Mouse (Mus musculus) kidney, adult 2 months (tissue): ENCODE measurements at regions not wholly inside any gene's neighbourhood (a gene's known extent, or its start where the extent isn't known, plus 50 kb on each side); places are given as distances from the start of the nearest gene placed in this dataset.

Experiments
- DNase-seq: peaks from one replicate; pipeline ENCODE4 v3.0.0; 2021
- H3K27ac ChIP-seq: fragments of 200-500 bp; 2 replicates; pipeline ENCODE4 v1.5.1; 2012; ENCODE audit warnings: low read depth, low read length, control low read depth, inconsistent platforms; ENCODE audit not compliant: insufficient read depth
- H3K27me3 ChIP-seq: fragments of 200-500 bp; replicated peaks from 2 replicates; pipeline ENCODE4 v1.6.1; 2012; ENCODE audit warnings: mild to moderate bottlenecking, moderate library complexity, low read length, inconsistent platforms; ENCODE audit not compliant: control insufficient read depth, insufficient read depth
- H3K36me3 ChIP-seq: fragments of 200-500 bp; 2 replicates; pipeline ENCODE4 v1.6.1; 2012; ENCODE audit warnings: mild to moderate bottlenecking, moderate library complexity, low read length, inconsistent platforms; ENCODE audit not compliant: control insufficient read depth, insufficient read depth
- H3K4me1 ChIP-seq: fragments of 200-500 bp; 2 replicates; pipeline ENCODE4 v1.6.1; 2011; ENCODE audit warnings: low read length; ENCODE audit not compliant: control insufficient read depth, insufficient read depth
- H3K4me3 ChIP-seq: fragments of 200-500 bp; 2 replicates; pipeline ENCODE4 v1.5.1; 2011; ENCODE audit warnings: mild to moderate bottlenecking, low read depth, low read length, control low read depth; ENCODE audit not compliant: insufficient read depth
- CTCF ChIP-seq: fragments of 200-500 bp; conservative IDR thresholded peaks from 2 replicates; pipeline ENCODE4 v1.5.1; 2011; ENCODE audit warnings: low read depth, mild to moderate bottlenecking, control low read depth, low read length, moderate library complexity, mixed read lengths; ENCODE audit not compliant: insufficient read depth, insufficient read length
- POLR2A ChIP-seq: fragments of 200-500 bp; IDR thresholded peaks from one replicate; pipeline ENCODE4 v1.6.1; 2011; ENCODE audit warnings: low read depth, low read length, control low read depth
- WGBS: fragments of 180-500 bp; shearing (Covaris S2); methylation state at CpG from one replicate; pipeline ENCODE4 v1.1.7; 2018; 5-methylcytosine and 5-hydroxymethylcytosine counted together

GRCm38 (mm10) chr3:38139387-38139786 lies 345.3 kb downstream of the Ankrd50 start:
- Histone ChIP-seq H3K4me1 (peaks cover 10% of the 10 kb centered on the region), H3K27ac (no peak overlapping the region), H3K36me3 (no peaks in the 10 kb centered on the region), H3K27me3 (no peaks in the 10 kb centered on the region), H3K4me3 (no peak overlapping the region)
- 96% methylated on average over 4 of the region's 4 CpGs for WGBS
- no peak for DNase-seq
- TF ChIP-seq POLR2A, result no peak

DNA sequence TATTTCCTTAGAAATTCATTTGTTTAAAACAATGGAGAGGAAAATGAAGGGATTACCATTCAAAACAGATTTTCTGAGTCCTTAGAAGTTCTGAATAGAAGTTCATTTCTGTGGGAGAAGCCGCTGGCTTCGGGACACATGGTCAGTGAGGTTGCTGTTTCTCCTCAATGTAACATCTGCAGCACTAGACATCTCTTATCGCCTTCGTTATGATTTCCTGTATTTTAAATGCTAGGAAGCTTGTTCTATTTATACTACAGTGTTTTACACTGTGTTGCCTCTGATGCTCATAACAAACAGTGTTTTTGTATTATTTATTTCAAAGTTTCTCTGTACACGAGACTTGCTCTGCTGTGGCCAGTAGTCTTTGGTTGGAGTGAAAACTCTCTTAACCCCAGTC lies 346.6 kb downstream of the Ankrd50 start:
- TF ChIP-seq POLR2A, result no peak
- TF ChIP-seq CTCF, result no peak
- Histone ChIP-seq H3K36me3 (no peaks in the 10 kb centered on the region), H3K27ac (no peak overlapping the region), H3K4me1 (peaks cover 6% of the 10 kb centered on the region), H3K4me3 (no peak overlapping the region), H3K27me3 (no peaks in the 10 kb centered on the region)
- 68% methylated on average over 5 of the region's 5 CpGs for WGBS
- DNase-seq, result no peak

DNA sequence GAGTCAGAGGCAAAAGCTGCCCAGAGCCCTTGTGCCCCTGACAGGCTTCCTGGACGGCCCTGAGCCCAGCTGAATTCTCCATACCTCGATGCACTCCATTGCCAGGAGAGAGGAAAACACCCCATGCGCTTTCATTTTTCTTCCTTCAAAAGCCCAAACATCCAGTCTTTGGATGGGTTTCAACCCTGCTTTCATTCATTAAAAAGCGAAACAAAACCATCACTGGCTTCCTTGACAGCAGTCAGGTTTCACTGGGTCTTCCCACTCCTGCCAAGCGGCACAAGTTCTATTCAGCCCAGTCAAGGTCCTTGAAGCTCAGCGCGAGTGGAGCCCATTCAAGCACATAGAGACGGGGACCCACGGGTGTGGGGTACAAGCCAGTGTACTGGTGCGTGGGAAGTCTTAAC lies 348.8 kb downstream of the Ankrd50 start:
- Histone ChIP-seq H3K27ac (peak overlapping the region; percentile 67; the same call in 1 of the 2 replicates), H3K27me3 (no peaks in the 10 kb centered on the region), H3K4me1 (peaks cover 4% of the 10 kb centered on the region), H3K4me3 (no peak overlapping the region), H3K36me3 (no peaks in the 10 kb centered on the region)
- peak; percentile 51 for DNase-seq
- WGBS, result 22% methylated on average over 10 of the region's 10 CpGs
- TF ChIP-seq CTCF (no peak), POLR2A (no peak)

DNA sequence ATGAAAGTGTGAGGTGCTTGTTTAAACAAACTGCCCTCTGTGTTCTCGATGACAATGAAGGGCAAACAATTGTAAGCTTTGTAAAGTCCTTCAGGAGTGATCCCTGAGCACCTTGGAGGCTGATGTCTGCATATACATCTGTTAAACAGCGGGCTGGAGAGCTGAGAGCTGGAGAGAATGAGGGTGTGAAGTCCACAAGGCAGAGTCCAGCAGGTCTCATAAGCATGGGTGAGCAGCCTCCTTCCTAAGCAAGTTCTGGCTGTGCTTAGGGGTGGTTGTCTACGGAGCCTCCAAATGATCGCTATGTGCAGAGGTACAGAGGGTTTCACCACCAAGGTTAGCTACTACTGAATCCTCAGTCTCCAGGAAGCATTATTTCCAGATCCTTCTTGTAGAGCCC lies 350.2 kb downstream of the Ankrd50 start:
- no peaks in the 10 kb centered on the region for H3K36me3 ChIP-seq
- H3K27ac ChIP-seq, result no peak overlapping the region
- H3K4me3 ChIP-seq, result no peak overlapping the region
- H3K27me3 ChIP-seq, result no peaks in the 10 kb centered on the region
- DNase-seq, result peak; percentile 60
- H3K4me1 ChIP-seq, result peaks cover 6% of the 10 kb centered on the region
- WGBS, result 76% methylated on average over 4 of the region's 4 CpGs
- no peak for TF ChIP-seq POLR2A
- no peak for TF ChIP-seq CTCF

DNA sequence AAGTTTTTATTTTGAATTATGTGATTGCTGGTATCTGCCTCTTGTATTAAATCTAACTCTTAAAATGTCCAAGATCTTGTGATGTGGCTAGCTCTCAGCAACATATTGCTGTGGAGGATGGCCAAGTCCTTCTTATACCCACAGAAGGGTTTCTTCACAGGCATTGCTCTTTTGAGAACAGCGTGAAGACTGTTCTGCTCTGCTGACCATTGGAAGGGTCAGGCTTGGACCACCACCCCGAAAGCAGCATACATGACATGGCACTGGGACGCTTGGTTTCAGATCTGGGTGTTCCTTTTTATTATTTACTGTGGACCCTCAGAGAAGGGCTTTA lies 352.8 kb downstream of the Ankrd50 start:
- 78% methylated on average over 3 of the region's 3 CpGs for WGBS
- H3K4me1 ChIP-seq, result peaks cover 13% of the 10 kb centered on the region
- no peaks in the 10 kb centered on the region for H3K36me3 ChIP-seq
- H3K4me3 ChIP-seq, result no peak overlapping the region
- peak overlapping the region; percentile 34; the same call in 1 of the 2 replicates for H3K27ac ChIP-seq
- TF ChIP-seq POLR2A (no peak), CTCF (no peak)
- H3K27me3 ChIP-seq, result no peaks in the 10 kb centered on the region
- no peak for DNase-seq

DNA sequence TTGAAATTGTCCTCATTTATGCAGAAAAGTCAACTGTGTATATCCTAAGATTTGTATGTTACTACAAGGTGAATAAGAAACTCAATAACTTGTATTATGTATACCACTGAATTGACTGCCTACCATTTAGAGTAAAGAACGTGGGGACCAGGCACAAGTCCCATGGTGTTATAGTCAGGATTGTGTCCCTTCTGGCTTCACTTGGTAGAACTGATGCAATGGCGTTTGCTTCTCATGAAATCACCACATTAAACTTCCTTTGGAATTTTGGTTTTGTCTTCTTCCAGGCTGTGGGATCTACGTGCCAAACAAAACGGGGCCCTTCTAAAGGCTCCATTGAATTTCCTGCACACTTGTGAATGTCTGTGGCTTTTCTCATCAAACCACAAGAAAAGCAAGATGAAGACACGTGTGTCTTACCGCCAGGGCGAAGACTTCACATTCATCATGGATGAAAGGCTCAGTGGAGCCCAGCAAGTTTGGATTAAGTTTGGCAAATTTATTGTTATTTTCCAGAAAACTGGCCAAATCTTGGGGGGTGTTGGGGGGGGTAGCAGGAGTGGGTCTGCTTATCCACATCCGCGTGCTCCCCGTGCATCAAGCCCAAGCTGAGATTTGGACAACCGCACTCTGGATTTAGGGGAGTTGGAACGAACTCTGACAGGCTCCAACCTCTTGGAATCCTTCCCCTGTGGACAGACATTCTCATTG lies 353.3 kb downstream of the Ankrd50 start:
- 81% methylated on average over 12 of the region's 12 CpGs for WGBS
- H3K36me3 ChIP-seq, result no peaks in the 10 kb centered on the region
- peak; percentile 63 for DNase-seq
- no peaks in the 10 kb centered on the region for H3K27me3 ChIP-seq
- no peak overlapping the region for H3K4me3 ChIP-seq
- TF ChIP-seq POLR2A, result no peak
- TF ChIP-seq CTCF, result no peak
- H3K27ac ChIP-seq, result peak overlapping the region; percentile 54; the same call in 1 of the 2 replicates
- peaks cover 13% of the 10 kb centered on the region for H3K4me1 ChIP-seq

DNA sequence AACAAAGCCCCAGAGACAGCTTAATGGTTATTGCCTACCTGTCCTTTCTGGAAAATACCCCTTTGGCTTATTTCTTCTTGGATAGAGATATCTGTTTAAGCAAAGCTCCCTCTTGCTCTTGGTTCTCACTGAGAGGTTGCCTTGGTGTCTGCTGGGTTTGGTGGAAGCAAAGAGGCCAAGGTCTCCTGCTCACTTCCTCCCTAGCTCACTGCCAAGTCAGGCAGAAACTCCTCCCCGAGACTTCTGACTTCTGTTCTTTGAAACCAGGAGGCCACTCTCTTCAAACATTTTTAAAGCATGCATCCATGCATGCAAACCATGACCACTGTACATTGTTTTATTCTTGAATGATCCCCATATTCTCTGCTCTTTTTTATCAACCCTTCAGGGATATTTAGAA lies 354.6 kb downstream of the Ankrd50 start:
- DNase-seq, result peak; percentile 74
- Histone ChIP-seq H3K4me1 (peaks cover 10% of the 10 kb centered on the region), H3K27ac (0 out of 2 replicates have a peak overlapping the region, but pooled peaks have one; percentile 48), H3K4me3 (no peak overlapping the region), H3K27me3 (no peaks in the 10 kb centered on the region), H3K36me3 (no peaks in the 10 kb centered on the region)
- WGBS, result 13% methylated on average over 1 of the region's 1 CpGs
- no peak for TF ChIP-seq CTCF
- TF ChIP-seq POLR2A, result no peak

DNA sequence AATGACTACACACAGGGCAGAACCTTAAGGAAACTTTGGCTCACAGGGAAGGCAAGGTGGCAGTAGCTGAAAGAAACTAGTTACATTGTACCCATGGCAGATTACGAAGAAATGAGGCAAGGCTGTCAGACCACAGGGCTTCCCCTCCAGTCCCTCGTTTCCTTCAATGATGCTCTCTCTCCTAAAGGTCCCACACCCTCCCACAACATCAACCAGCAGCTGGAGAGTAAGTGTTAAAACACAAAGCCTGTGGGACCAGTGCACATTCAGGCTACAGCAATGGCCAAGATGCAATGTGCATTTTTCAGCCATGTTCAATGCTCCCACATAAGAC lies 355.5 kb downstream of the Ankrd50 start:
- no peak overlapping the region for H3K4me3 ChIP-seq
- no peaks in the 10 kb centered on the region for H3K27me3 ChIP-seq
- DNase-seq, result no peak
- H3K27ac ChIP-seq, result 0 out of 2 replicates have a peak overlapping the region, but pooled peaks have one; percentile 39
- no peak for TF ChIP-seq CTCF
- H3K4me1 ChIP-seq, result peaks cover 9% of the 10 kb centered on the region
- WGBS, result 76% methylated on average over 2 of the region's 2 CpGs
- H3K36me3 ChIP-seq, result no peaks in the 10 kb centered on the region
